Mouse (Mus musculus) stomach, embryonic 15.5 days (tissue): ENCODE measurements around the gene Ankfy1. TPM values are rescaled to one million over a fixed set of nuclear protein-coding genes. Genes with fewer than 3 reads are reported as not detected.
A peak's percentile ranks its signal among the peaks of the same experiment; 100 is the strongest.

Experiments
- ATAC-seq: fragments of 200-750 bp; cut with Nextera tagmentation; 2 replicates; pipeline ENCODE4 v1.8.0; 2017; ENCODE audit warnings: low read depth, moderate number of reproducible peaks, moderate TSS enrichment; ENCODE audit not compliant: insufficient read depth, low FRiP score
- H3K27ac ChIP-seq: fragments of 300-500 bp; sonication (generic); 2 replicates; pipeline ENCODE4 v1.5.1; 2015; ENCODE audit warnings: mild to moderate bottlenecking, inconsistent platforms
- H3K27me3 ChIP-seq: fragments of 300-500 bp; sonication (generic); replicated peaks from 2 replicates; pipeline ENCODE4 v1.6.1; 2015; ENCODE audit warnings: inconsistent platforms
- H3K36me3 ChIP-seq: fragments of 300-500 bp; sonication (generic); 2 replicates; pipeline ENCODE4 v1.6.1; 2015; ENCODE audit warnings: inconsistent platforms
- H3K4me1 ChIP-seq: fragments of 300-500 bp; sonication (generic); 2 replicates; pipeline ENCODE4 v1.6.1; 2015; ENCODE audit warnings: inconsistent platforms
- H3K4me2 ChIP-seq: fragments of 300-500 bp; sonication (generic); 2 replicates; pipeline ENCODE4 v1.6.1; 2015; ENCODE audit warnings: mild to moderate bottlenecking, inconsistent platforms
- H3K4me3 ChIP-seq: fragments of 300-500 bp; sonication (generic); replicated peaks from 2 replicates; pipeline ENCODE4 v1.5.1; 2015; ENCODE audit warnings: inconsistent platforms
- H3K9ac ChIP-seq: fragments of 300-500 bp; sonication (generic); 2 replicates; pipeline ENCODE4 v1.6.1; 2015; ENCODE audit warnings: inconsistent platforms
- H3K9me3 ChIP-seq: fragments of 300-500 bp; sonication (generic); 2 replicates; pipeline ENCODE4 v1.6.1; 2016; ENCODE audit warnings: inconsistent platforms
- WGBS: fragments of 180-500 bp; shearing (Covaris S2); methylation state at CpG from one replicate; pipeline ENCODE4 v1.1.7; 2015; 5-methylcytosine and 5-hydroxymethylcytosine counted together
- polyA plus RNA-seq: library from polyadenylated mRNA; unstranded; fragments of >200 nt; fragmentation: Nextera tagmentation; extraction: Ambion mirVana; gene quantifications from 2 replicates; pipeline ENCODE4 v1.2.1, GENCODE M21; 2015

The Ankfy1 gene
- 20.6 and 22.3 TPM in 2 replicates for polyA plus RNA-seq

GRCm38 (mm10) chr11:72689551-72690510 is at the start of gene Ankfy1:
Ankfy1 (plus strand) TSS chr11:72690006.
- no peaks in the 10 kb centered on the region for H3K27me3 ChIP-seq
- H3K27ac ChIP-seq, result peak within 1 kb of the TSS; percentile 73
- H3K9ac ChIP-seq, result peak within 1 kb of the TSS; percentile 61
- H3K4me3 ChIP-seq, result peak within 1 kb of the TSS; percentile 68
- WGBS, result under 1% methylated on average over 56 of the region's 56 CpGs
- peaks cover 19% of the 10 kb centered on the region; the same call in 1 of the 2 replicates for H3K4me1 ChIP-seq
- H3K36me3 ChIP-seq, result no peaks in the 10 kb centered on the region
- peak; percentile 93 for ATAC-seq
- peak within 1 kb of the TSS; percentile 75 for H3K4me2 ChIP-seq
- no peaks in the 10 kb centered on the region for H3K9me3 ChIP-seq

- no peak overlapping the region for H3K9ac ChIP-seq
- no peaks in the 10 kb centered on the region for H3K9me3 ChIP-seq
- no peak overlapping the region for H3K27ac ChIP-seq
- H3K27me3 ChIP-seq, result no peaks in the 10 kb centered on the region
- ATAC-seq, result no peak
- no peaks in the 10 kb centered on the region for H3K4me1 ChIP-seq
- H3K4me3 ChIP-seq, result no peak overlapping the region
- no peak overlapping the region for H3K4me2 ChIP-seq
- H3K36me3 ChIP-seq, result no peaks in the 10 kb centered on the region
- WGBS, result 62% methylated on average over 4 of the region's 4 CpGs
These were observed 47.1 kb upstream of the Ankfy1 start for GRCm38 (mm10) chr11:72642730-72643129.

GRCm38 (mm10) chr11:72645386-72645785 is 44.4 kb upstream of the Ankfy1 start:
- no peak overlapping the region for H3K4me3 ChIP-seq
- 63% methylated on average over 5 of the region's 5 CpGs for WGBS

GRCm38 (mm10) chr11:72650347-72650746 is 39.5 kb upstream of the Ankfy1 start:
- no peaks in the 10 kb centered on the region for H3K36me3 ChIP-seq
- no peaks in the 10 kb centered on the region for H3K4me1 ChIP-seq
- no peak overlapping the region for H3K27ac ChIP-seq
- no peaks in the 10 kb centered on the region for H3K9me3 ChIP-seq
- 75% methylated on average over 2 of the region's 2 CpGs for WGBS
- no peak overlapping the region for H3K9ac ChIP-seq
- no peak overlapping the region for H3K4me3 ChIP-seq
- H3K4me2 ChIP-seq, result no peak overlapping the region
- ATAC-seq, result no peak
- H3K27me3 ChIP-seq, result no peaks in the 10 kb centered on the region

More at GRCm38 (mm10) chr11:72645386-72645785, 44.4 kb upstream of the Ankfy1 start:
- no peak for ATAC-seq
- no peaks in the 10 kb centered on the region for H3K36me3 ChIP-seq
- no peaks in the 10 kb centered on the region for H3K9me3 ChIP-seq
- H3K4me2 ChIP-seq, result no peak overlapping the region
- no peak overlapping the region for H3K27ac ChIP-seq
- no peak overlapping the region for H3K9ac ChIP-seq
- H3K4me1 ChIP-seq, result no peaks in the 10 kb centered on the region
- no peaks in the 10 kb centered on the region for H3K27me3 ChIP-seq

GRCm38 (mm10) chr11:72659918-72660317 is 29.9 kb upstream of the Ankfy1 start:
- no peaks in the 10 kb centered on the region for H3K4me1 ChIP-seq
- H3K4me2 ChIP-seq, result no peak overlapping the region
- no peaks in the 10 kb centered on the region for H3K36me3 ChIP-seq
- ATAC-seq, result no peak
- no peaks in the 10 kb centered on the region for H3K27me3 ChIP-seq
- H3K9me3 ChIP-seq, result no peaks in the 10 kb centered on the region
- no peak overlapping the region for H3K27ac ChIP-seq
- H3K9ac ChIP-seq, result no peak overlapping the region
- H3K4me3 ChIP-seq, result no peak overlapping the region

- 95% methylated on average over 1 of the region's 1 CpGs for WGBS
- Histone ChIP-seq H3K4me3 (no peak overlapping the region), H3K27me3 (no peaks in the 10 kb centered on the region), H3K36me3 (no peaks in the 10 kb centered on the region), H3K27ac (no peak overlapping the region), H3K4me1 (no peaks in the 10 kb centered on the region), H3K4me2 (no peak overlapping the region), H3K9ac (no peak overlapping the region), H3K9me3 (no peaks in the 10 kb centered on the region)
- ATAC-seq, result no peak
These were observed 29.4 kb upstream of the Ankfy1 start for GRCm38 (mm10) chr11:72660359-72660758.

- WGBS, result 80% methylated on average over 4 of the region's 4 CpGs
- no peak overlapping the region for H3K9ac ChIP-seq
- H3K9me3 ChIP-seq, result no peaks in the 10 kb centered on the region
- H3K27ac ChIP-seq, result no peak overlapping the region
- H3K4me2 ChIP-seq, result no peak overlapping the region
- H3K4me1 ChIP-seq, result no peaks in the 10 kb centered on the region
- no peaks in the 10 kb centered on the region for H3K36me3 ChIP-seq
- ATAC-seq, result no peak
- H3K27me3 ChIP-seq, result no peaks in the 10 kb centered on the region
- no peak overlapping the region for H3K4me3 ChIP-seq
These were observed 25.2 kb upstream of the Ankfy1 start for GRCm38 (mm10) chr11:72664641-72665040.

- Histone ChIP-seq H3K36me3 (no peaks in the 10 kb centered on the region), H3K27ac (no peak overlapping the region), H3K9ac (no peak overlapping the region), H3K4me2 (no peak overlapping the region), H3K9me3 (no peaks in the 10 kb centered on the region), H3K4me3 (no peak overlapping the region), H3K27me3 (no peaks in the 10 kb centered on the region), H3K4me1 (no peaks in the 10 kb centered on the region)
- ATAC-seq, result no peak
These were observed 19.2 kb upstream of the Ankfy1 start for GRCm38 (mm10) chr11:72670634-72671033.

- no peak for ATAC-seq
- no peaks in the 10 kb centered on the region for H3K36me3 ChIP-seq
- H3K9ac ChIP-seq, result no peak overlapping the region
- H3K4me1 ChIP-seq, result no peaks in the 10 kb centered on the region
- H3K27me3 ChIP-seq, result no peaks in the 10 kb centered on the region
- 67% methylated on average over 6 of the region's 6 CpGs for WGBS
- no peak overlapping the region for H3K4me3 ChIP-seq
- H3K9me3 ChIP-seq, result no peaks in the 10 kb centered on the region
- H3K27ac ChIP-seq, result no peak overlapping the region
- no peak overlapping the region for H3K4me2 ChIP-seq
These were observed 18.4 kb upstream of the Ankfy1 start for GRCm38 (mm10) chr11:72671294-72671988.

- WGBS, result 76% methylated on average over 1 of the region's 1 CpGs
- H3K36me3 ChIP-seq, result no peaks in the 10 kb centered on the region
- ATAC-seq, result no peak
These were observed 17.4 kb upstream of the Ankfy1 start for GRCm38 (mm10) chr11:72672438-72672837.

GRCm38 (mm10) chr11:72675280-72675679 is 14.5 kb upstream of the Ankfy1 start:
- H3K4me1 ChIP-seq, result no peaks in the 10 kb centered on the region
- no peaks in the 10 kb centered on the region for H3K36me3 ChIP-seq
- no peak overlapping the region for H3K4me3 ChIP-seq
- no peak overlapping the region for H3K27ac ChIP-seq
- no peak overlapping the region for H3K4me2 ChIP-seq
- H3K9me3 ChIP-seq, result no peaks in the 10 kb centered on the region
- H3K9ac ChIP-seq, result no peak overlapping the region
- no peaks in the 10 kb centered on the region for H3K27me3 ChIP-seq
- WGBS, result 72% methylated on average over 2 of the region's 2 CpGs
- no peak for ATAC-seq

More at GRCm38 (mm10) chr11:72672438-72672837, 17.4 kb upstream of the Ankfy1 start:
- Histone ChIP-seq H3K4me3 (no peak overlapping the region), H3K4me2 (no peak overlapping the region), H3K27me3 (no peaks in the 10 kb centered on the region), H3K9ac (no peak overlapping the region), H3K27ac (no peak overlapping the region), H3K4me1 (no peaks in the 10 kb centered on the region), H3K9me3 (no peaks in the 10 kb centered on the region)

GRCm38 (mm10) chr11:72680726-72681125 is 9.1 kb upstream of the Ankfy1 start:
- ATAC-seq, result no peak
- Histone ChIP-seq H3K9ac (no peak overlapping the region), H3K27ac (no peak overlapping the region), H3K27me3 (no peaks in the 10 kb centered on the region), H3K4me1 (no peaks in the 10 kb centered on the region), H3K4me3 (no peak overlapping the region), H3K9me3 (no peaks in the 10 kb centered on the region), H3K4me2 (no peak overlapping the region), H3K36me3 (no peaks in the 10 kb centered on the region)
